Mouse (Mus musculus): ENCODE measurements around the gene Insyn1.

DNA sequence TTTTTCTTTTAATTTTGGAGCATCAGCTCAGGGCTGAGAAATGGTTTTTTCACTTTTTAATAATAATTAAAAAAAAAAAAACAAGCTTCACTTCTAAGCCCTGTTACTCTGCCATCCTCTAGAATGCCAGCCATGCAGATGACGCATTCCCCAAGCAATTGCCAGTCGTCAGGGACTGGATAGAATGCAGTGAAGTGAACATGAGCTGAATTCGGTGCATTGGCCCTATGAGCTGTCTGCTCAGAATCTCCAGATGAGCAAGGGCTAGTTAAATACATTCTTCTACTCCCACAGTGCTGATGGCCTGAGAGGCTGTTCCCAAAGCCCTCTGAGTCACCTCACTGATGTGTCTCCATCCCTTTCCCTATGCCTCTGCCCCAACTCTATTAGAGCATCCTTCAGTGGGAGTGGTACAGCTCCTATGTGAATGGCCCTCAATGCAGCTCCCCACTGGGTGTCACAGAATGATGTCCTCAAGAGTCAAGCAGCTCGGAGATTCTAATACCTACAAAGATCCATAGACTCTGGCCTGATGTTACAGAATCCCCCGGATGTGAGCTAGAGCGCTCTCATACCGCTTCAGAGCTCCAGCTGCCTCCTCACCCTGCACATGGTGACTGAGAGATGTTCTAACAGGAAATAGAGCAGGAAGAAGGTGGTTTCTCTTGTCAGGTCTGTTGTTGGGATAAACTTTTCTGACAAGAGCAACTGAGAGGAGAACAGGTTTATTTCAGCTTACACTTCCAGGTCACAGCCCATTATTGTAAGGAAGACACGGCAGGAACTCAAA lies 19.0 kb downstream of the Insyn1 start:
- TF ChIP-seq POLR2A (IDR thresholded peaks at IDR 0.05; ENCODE audit: insufficient read length, low read depth) (no peak), POLR2AphosphoS2 (IDR thresholded peaks at IDR 0.05; ENCODE audit: insufficient read length, low read depth) (no peak), TCF12 (IDR thresholded peaks at IDR 0.05; ENCODE audit: insufficient read depth, poor library complexity, severe bottlenecking) (no peak), MYOD1 (IDR thresholded peaks at IDR 0.05; ENCODE audit: control insufficient read depth in 1 of 3, insufficient read length in 2 of 3, low read depth in 2 of 3) (no peak), MYOG (IDR thresholded peaks at IDR 0.05; ENCODE audit: control insufficient read depth in 1 of 3, insufficient read depth in 1 of 3, insufficient read length in 2 of 3, low read depth in 2 of 3) (no peak), USF1 (IDR thresholded peaks at IDR 0.05; ENCODE audit: low read depth) (no peak)

Data from myocyte (in vitro differentiated cells).